Comparison of ENCODE assay signal across 19 mouse cellular contexts in the genomic region with DNA sequence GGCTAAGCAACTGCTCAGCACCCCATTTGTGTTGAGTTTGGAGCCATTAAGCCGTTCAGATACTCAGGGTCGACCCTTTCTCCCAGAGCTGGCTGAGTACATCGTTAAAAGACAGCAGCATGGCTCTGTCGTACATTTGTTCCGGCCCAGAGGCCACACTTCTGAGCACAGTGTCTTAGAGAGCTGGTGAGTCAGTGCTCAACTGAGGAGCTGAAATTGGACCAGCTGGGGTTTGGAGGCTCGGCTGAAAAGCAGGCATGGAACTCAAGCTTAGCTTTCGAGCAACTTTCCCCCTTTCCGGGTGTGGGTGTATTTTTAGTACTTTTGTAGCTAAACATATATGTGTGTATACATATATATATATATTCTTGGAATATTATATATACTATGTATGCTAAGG. TPM values are rescaled to one million over a fixed set of nuclear protein-coding genes. Genes with fewer than 3 reads are reported as not detected.
DNase-seq lines count a peak whose midpoint lies in the region; ATAC-seq lines count a peak whose summit lies in the region.
"Had no signal": no experiment of that assay in that cellular context is flagged by ENCODE, and none has a peak within 500 bp of the region (broad histone marks: within the 10 kb centered on the region; RNA-seq: fewer than 3 reads in every experiment).

No protein-coding gene starts in this region.

- no peak overlapping the region for H3K4me3 ChIP-seq in kidney, embryonic 16.5 days (ENCODE audit: low read length)
- no peak overlapping the region for H3K4me3 ChIP-seq in midbrain, embryonic 11.5 days (ENCODE audit: low read depth, low read length)
- no peak overlapping the region for H3K4me3 ChIP-seq in midbrain, embryonic 10.5 days
- no peak overlapping the region for H3K4me3 ChIP-seq in hindbrain, embryonic 10.5 days
- H3K4me3 ChIP-seq: embryonic facial prominence, embryonic 10.5 days; heart, embryonic 13.5 days; limb, embryonic 15.5 days; midbrain, embryonic 15.5 days had no signal

- H3K9me3 ChIP-seq in kidney, embryonic 16.5 days (ENCODE audit: low read length), result no peaks in the 10 kb centered on the region
- H3K9me3 ChIP-seq in midbrain, embryonic 11.5 days (ENCODE audit: control insufficient read depth, low read length), result no peaks in the 10 kb centered on the region
- H3K9me3 ChIP-seq in midbrain, embryonic 10.5 days (replicated peaks), result no peaks in the 10 kb centered on the region
- no peaks in the 10 kb centered on the region for H3K9me3 ChIP-seq in hindbrain, embryonic 10.5 days
- H3K9me3 ChIP-seq: embryonic facial prominence, embryonic 10.5 days; heart, embryonic 13.5 days; limb, embryonic 15.5 days; midbrain, embryonic 15.5 days had no signal

- H3K27me3 ChIP-seq in kidney, embryonic 16.5 days (ENCODE audit: insufficient read depth, low read length), result no peaks in the 10 kb centered on the region
- no peaks in the 10 kb centered on the region for H3K27me3 ChIP-seq in midbrain, embryonic 11.5 days (ENCODE audit: control insufficient read depth, insufficient read depth, low read length)
- H3K27me3 ChIP-seq in midbrain, embryonic 10.5 days (ENCODE audit: low read depth, poor library complexity, severe bottlenecking), result 0 out of 2 replicates have a peak, but pooled peaks cover 7% of the 10 kb centered on the region
- H3K27me3 ChIP-seq in hindbrain, embryonic 10.5 days (ENCODE audit: insufficient read depth, poor library complexity, severe bottlenecking), result no peaks in the 10 kb centered on the region; the same call in 1 of the 2 replicates
- H3K27me3 ChIP-seq: heart, embryonic 13.5 days; limb, embryonic 15.5 days; midbrain, embryonic 15.5 days had no signal

- no peak overlapping the region for H3K27ac ChIP-seq in kidney, embryonic 16.5 days (ENCODE audit: low read length)
- no peak overlapping the region for H3K27ac ChIP-seq in midbrain, embryonic 11.5 days (ENCODE audit: low read depth, low read length)
- H3K27ac ChIP-seq in midbrain, embryonic 10.5 days (replicated peaks), result no peak overlapping the region
- H3K27ac ChIP-seq in hindbrain, embryonic 10.5 days, result no peak overlapping the region
- H3K27ac ChIP-seq: embryonic facial prominence, embryonic 10.5 days; heart, embryonic 13.5 days; limb, embryonic 15.5 days; midbrain, embryonic 15.5 days had no signal

- no peak overlapping the region for H3K4me2 ChIP-seq in kidney, embryonic 16.5 days (replicated peaks; ENCODE audit: low read depth, low read length)
- no peak overlapping the region for H3K4me2 ChIP-seq in midbrain, embryonic 11.5 days
- H3K4me2 ChIP-seq: heart, embryonic 13.5 days; limb, embryonic 15.5 days; midbrain, embryonic 15.5 days had no signal

- DNase-seq in kidney, postnatal 4 days, result peak; percentile 8 to 16
- DNase-seq in midbrain, embryonic 11.5 days (ENCODE audit: low spot score, missing footprints), result peak; percentile 8
- no peak for DNase-seq in midbrain, embryonic 10.5 days (ENCODE audit: low spot score)
- peak; percentile 43 to 72 for DNase-seq in left cerebral cortex, postnatal 14 days (ENCODE audit: low spot score in 2 of 2)
- DNase-seq in right cerebral cortex, postnatal 4 days, result peak; percentile 19
- no peak for DNase-seq in neural tube, embryonic 10.5 days (ENCODE audit: extremely low spot score, low spot score)
- no peak for DNase-seq in hindbrain, embryonic 10.5 days (ENCODE audit: low spot score)
- DNase-seq: adrenal gland, adult 8-10 months; cerebellum, adult 11-12 months; heart, postnatal 36 days; kidney, adult 18-20 months; kidney, postnatal 36 days; thymus, postnatal 4 days had no signal

- no peak overlapping the region for H3K9ac ChIP-seq in kidney, embryonic 16.5 days (replicated peaks; ENCODE audit: low read length)
- no peak overlapping the region for H3K9ac ChIP-seq in midbrain, embryonic 11.5 days (ENCODE audit: low read length)
- H3K9ac ChIP-seq: heart, embryonic 13.5 days; limb, embryonic 15.5 days; midbrain, embryonic 15.5 days had no signal

- H3K36me3 ChIP-seq in kidney, embryonic 16.5 days (ENCODE audit: insufficient read depth, low read length), result no peaks in the 10 kb centered on the region
- no peaks in the 10 kb centered on the region for H3K36me3 ChIP-seq in midbrain, embryonic 11.5 days (ENCODE audit: control insufficient read depth, insufficient read depth, low read length)
- H3K36me3 ChIP-seq in midbrain, embryonic 10.5 days, result no peaks in the 10 kb centered on the region
- no peaks in the 10 kb centered on the region for H3K36me3 ChIP-seq in hindbrain, embryonic 10.5 days
- H3K36me3 ChIP-seq: embryonic facial prominence, embryonic 10.5 days; heart, embryonic 13.5 days; limb, embryonic 15.5 days; midbrain, embryonic 15.5 days had no signal

- 31% methylated on average over 8 of the region's 8 CpGs for WGBS in kidney, embryonic 16.5 days
- WGBS in midbrain, embryonic 11.5 days, result 69% methylated on average over 8 of the region's 8 CpGs
- 83% methylated on average over 8 of the region's 8 CpGs for WGBS in midbrain, embryonic 10.5 days
- WGBS in hindbrain, embryonic 10.5 days, result 78% methylated on average over 8 of the region's 8 CpGs

- intact Hi-C loops in left cerebral cortex, postnatal 14 days (cut with DNase I), result no loop called here

- no peaks in the 10 kb centered on the region for H3K4me1 ChIP-seq in kidney, embryonic 16.5 days (ENCODE audit: insufficient read depth, low read length)
- H3K4me1 ChIP-seq in midbrain, embryonic 11.5 days (ENCODE audit: control insufficient read depth, insufficient read depth, low read length), result no peaks in the 10 kb centered on the region
- 0 out of 2 replicates have a peak, but pooled peaks cover 2% of the 10 kb centered on the region for H3K4me1 ChIP-seq in midbrain, embryonic 10.5 days
- H3K4me1 ChIP-seq in hindbrain, embryonic 10.5 days (replicated peaks), result 0 out of 2 replicates have a peak, but pooled peaks cover 2% of the 10 kb centered on the region
- H3K4me1 ChIP-seq: embryonic facial prominence, embryonic 10.5 days; heart, embryonic 13.5 days; limb, embryonic 15.5 days; midbrain, embryonic 15.5 days had no signal

- ATAC-seq in kidney, embryonic 16.5 days (ENCODE audit: low FRiP score, low TSS enrichment), result no peak
- no peak for ATAC-seq in midbrain, embryonic 11.5 days (ENCODE audit: low FRiP score)
- ATAC-seq: midbrain, embryonic 15.5 days had no signal

RNA-seq across cellular contexts. Expression of a gene that starts 34.1 kb away (rescaled TPM):
- polyA plus RNA-seq in kidney, embryonic 16.5 days (2015; fragmentation: Nextera tagmentation; extraction: Ambion mirVana), result 11.3 and 12.7 TPM in 2 replicates
- 9.7 TPM in 2 replicates for polyA plus RNA-seq in midbrain, embryonic 11.5 days (2014; fragmentation: Nextera tagmentation; extraction: Ambion mirVana)
- 11.8 and 11.9 TPM in 2 replicates for polyA plus RNA-seq in midbrain, embryonic 10.5 days (2016; fragmentation: Nextera tagmentation; extraction: Ambion mirVana)
- 10 to 100 TPM; 11.8 to 14.5 TPM for total RNA-seq in left cerebral cortex, postnatal 14 days (2021)
- polyA plus RNA-seq in hindbrain, embryonic 10.5 days (2016; fragmentation: Nextera tagmentation; extraction: Ambion mirVana), result 12.7 and 14.4 TPM in 2 replicates
- total RNA-seq: granulocyte monocyte progenitor cell, adult 5-6 weeks had no signal

Comparison
In these comparisons a context has a peak if more than half of its experiments do, and no peak if none do; other contexts are left out.
1. DNase-seq: peak in kidney, postnatal 4 days (2 of 2), midbrain, embryonic 11.5 days (single experiment), left cerebral cortex, postnatal 14 days (2 of 2) and right cerebral cortex, postnatal 4 days (single experiment); none in midbrain, embryonic 10.5 days (single experiment), neural tube, embryonic 10.5 days (single experiment) and hindbrain, embryonic 10.5 days (single experiment).